Mouse (Mus musculus): ENCODE measurements around the gene Gipr. TPM values are rescaled to one million over a fixed set of nuclear protein-coding genes. Genes with fewer than 3 reads are reported as not detected.
"Not testable (repeated sequence)": the region's sequence is repeated elsewhere in the genome, so short reads cannot be mapped to it uniquely, and the experiment has no call there.

Gene Gipr
- total RNA-seq, 2 experiments from 2014 or later = 0.14 TPM; not detected in 1

DNA sequence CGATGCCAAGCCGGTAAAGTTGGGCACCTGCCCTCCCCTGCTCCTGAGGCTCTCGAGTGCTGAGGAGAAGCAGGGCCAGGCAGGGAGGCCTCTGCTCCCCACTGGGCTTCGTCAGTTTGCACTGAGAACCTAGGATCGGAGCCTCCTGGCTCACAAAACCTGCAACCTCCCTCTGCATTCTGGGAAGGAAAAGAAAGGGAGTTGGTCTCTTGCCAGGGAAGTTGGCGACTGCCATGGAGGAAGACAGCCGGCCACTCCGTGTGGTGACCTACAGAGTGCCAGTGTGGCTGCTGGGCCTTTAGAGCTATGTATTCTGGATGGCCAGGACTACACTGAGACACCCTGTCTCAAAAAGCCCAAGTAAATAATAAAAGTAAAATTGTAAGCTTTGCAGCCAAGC lies 11.1 kb downstream of the Gipr start:
- intact Hi-C loops (cut with DNase I) = loop anchor here (5.0 kb wide), 1 partner anchor 143 kb away; no protein-coding TSS in a partner anchor

DNA sequence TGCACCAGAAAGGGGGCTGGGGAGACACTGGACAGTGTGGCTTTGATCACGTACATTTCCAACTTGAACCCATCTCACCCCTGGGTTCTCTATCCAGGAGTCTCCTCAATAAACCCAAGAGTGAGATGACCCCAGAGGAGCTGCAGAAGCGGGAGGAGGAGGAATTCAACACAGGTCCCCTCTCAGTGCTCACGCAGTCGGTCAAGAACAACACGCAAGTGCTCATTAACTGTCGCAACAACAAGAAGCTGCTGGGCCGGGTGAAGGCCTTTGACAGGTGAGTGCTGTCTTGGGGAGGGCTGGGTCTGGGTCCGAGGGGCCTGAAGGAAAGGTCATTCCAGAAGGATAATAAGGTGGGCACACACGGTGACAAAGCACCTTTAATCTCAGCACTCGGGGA lies 14.8 kb downstream of the Gipr start:
- intact Hi-C loops (cut with DNase I); DNase-seq: not testable (repeated sequence)

More for the DNA sequence above, 11.1 kb downstream of the Gipr start:
- DNase-seq = no peak

DNA sequence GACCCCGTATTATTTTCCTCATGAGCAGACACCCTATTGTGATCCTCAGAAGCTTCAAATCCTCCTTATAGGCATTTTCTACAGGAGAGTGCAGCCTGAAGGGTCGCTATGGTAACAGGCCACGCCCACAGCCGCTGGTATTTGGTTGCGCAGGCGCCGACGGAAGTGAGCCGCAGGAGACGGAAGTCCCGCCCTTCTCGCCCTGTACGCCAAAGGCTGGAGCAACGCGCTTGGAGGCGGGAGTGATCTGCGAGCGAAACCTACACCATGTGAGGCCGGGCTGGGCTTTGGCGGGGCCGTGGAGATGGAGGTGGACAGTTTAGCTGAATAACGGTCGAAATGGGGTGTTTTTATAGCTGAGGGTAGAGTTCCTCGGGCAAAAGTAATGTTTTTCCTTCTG lies 16.3 kb downstream of the Gipr start, which contains the start of gene Snrpd2:
Gene Snrpd2 (plus strand): TSS at position 97 of the 400 bp plus-strand sequence.
- peak; percentile 97 to 99 for DNase-seq
- intact Hi-C loops (cut with DNase I) = no loop called here

DNA sequence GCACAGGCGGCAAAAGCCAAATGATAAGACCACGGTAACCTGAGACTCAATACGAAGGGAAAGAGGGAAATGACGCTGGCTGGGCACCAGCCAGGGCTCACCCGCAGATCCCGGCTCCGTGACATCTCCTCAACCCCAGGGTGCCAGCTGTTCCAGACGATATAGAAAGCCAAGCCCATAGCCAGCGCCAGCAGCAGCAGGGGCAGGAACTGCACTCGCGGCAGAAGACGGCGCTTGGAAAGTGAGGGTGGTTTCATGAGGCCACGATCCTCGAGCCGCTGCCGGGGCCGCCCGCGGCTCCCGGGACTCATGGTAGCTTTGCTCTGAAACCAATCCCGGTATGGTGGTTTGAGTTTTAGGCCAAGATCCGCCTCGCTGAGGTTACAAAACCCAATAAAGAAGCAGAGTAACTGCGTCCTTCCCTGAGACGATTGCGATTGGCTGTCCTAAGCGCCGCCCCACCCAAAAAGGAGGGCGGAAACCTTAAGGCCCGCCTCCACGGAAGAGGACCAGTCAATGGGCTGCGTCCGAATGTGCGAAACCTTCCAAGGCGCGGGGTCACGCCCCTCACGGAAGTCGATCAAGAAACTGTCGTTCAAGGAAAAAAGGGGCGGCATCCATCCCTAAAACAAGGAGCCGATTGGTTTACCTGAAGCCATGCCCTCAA lies 16.9 kb downstream of the Gipr start, which contains the start of gene Qpctl:
Gene Qpctl (minus strand): TSS at position 417 of the 667 bp plus-strand sequence.
- intact Hi-C loops (cut with DNase I) = loop anchor here (1.0 kb wide), 1 partner anchor 15 kb away; no protein-coding TSS in a partner anchor
- peak; percentile 94 to 96 for DNase-seq

DNA sequence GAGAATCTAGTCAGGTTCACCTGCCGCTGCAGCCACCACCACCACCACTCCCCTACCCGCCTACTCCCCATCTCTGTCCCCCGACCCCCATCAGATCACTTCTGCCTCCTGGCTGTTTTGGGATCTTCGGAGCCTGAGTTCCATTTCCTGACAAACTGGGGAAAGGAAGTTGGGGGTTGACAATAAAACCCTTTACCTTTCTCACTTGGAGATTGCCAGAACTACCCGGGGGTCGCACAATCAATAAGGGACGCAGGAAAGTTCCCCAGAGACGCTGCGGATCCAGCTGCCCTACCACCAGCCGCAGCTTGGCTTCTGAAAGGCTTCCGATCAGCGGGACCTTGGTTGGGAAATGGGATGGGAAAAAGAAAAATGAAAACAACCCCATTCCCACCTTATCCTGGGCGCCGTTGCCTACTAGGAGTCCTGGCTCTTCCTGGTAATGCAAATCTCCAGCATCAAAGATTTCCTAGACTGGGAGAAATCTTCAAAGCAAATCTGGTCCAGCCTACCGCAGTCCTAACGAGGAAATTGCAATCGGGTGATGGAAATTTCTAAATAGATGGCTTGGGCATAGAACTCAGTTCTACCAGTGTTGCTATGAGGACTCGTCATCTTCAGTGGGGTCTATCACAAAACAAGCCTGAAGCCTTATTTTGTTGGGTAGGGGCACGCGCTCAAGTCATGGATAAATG lies 17.6 kb downstream of the Gipr start:
- DNase-seq = no peak
- intact Hi-C loops (cut with DNase I) = loop anchor here (1.0 kb wide), 1 partner anchor 14 kb away; no protein-coding TSS in a partner anchor

DNA sequence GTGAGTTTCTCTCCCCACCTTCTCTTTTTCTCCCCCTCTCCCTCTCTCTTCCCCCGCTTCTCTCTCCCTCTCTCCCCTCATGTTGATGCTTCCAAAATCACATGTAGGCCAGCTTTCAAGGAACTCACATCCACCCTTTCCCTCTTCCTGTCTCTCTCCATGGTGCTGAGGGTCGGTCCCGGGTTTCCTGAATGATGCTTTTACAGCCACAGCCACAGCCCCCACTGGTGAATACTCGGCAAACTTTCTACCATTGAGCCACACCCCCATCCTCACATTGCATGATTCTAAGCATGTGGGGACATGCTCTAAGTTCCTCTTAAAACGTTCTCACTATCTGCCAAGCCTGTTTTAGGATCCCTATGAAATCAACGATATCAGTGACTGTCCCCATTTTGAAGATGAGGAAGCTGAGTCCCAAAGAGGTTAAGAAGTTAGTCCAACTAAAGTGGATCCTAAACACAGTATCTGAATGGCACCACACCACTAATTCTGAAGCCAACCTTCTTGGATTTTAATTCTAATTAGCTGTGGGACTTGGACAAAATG lies 18.4 kb downstream of the Gipr start:
- intact Hi-C loops (cut with DNase I) = loop anchor here (1.0 kb wide), 1 partner anchor 13 kb away; no protein-coding TSS in a partner anchor
- DNase-seq = no peak

DNA sequence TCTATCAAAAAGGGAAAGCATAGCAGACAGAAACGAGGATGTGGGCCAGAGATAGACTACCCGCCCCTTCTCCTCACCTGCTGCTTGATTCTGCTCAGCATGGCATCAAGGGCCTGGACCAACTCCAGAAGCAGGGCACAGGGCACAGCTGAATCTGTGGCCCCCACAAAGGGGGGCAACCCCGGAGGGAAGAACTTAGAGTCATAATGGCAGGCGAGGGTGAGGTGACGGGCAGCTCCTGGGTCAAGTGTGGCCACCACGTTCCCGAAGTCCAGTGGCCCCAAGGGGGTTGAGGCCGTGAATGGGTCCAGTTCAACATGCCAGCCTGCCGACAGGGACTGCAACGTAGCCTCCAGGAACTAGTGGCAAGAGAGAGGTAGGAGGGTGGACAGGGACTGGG lies 19.1 kb downstream of the Gipr start:
- no peak for DNase-seq
- intact Hi-C loops (cut with DNase I) = no loop called here

DNA sequence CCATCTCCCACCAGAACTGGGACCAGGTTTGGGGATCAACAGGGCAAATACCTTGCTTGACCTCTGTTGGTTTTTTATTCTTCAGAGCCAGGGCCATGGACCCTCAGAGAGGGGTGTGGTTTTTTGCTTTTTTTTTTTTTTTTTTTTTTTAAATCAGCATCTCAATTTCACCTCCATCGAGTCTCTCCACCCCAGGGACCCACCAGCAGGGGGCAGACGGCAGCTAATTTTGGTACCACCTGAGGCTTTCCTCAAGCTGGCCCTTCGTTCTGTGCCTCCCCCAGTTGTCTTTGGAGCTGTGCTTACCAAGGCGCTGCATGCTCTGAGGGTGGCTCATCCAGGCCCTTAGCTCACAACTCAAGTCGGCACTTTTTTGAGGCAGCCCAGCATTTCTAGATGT lies 28.5 kb downstream of the Gipr start:
- intact Hi-C loops (cut with DNase I) = no loop called here

DNA sequence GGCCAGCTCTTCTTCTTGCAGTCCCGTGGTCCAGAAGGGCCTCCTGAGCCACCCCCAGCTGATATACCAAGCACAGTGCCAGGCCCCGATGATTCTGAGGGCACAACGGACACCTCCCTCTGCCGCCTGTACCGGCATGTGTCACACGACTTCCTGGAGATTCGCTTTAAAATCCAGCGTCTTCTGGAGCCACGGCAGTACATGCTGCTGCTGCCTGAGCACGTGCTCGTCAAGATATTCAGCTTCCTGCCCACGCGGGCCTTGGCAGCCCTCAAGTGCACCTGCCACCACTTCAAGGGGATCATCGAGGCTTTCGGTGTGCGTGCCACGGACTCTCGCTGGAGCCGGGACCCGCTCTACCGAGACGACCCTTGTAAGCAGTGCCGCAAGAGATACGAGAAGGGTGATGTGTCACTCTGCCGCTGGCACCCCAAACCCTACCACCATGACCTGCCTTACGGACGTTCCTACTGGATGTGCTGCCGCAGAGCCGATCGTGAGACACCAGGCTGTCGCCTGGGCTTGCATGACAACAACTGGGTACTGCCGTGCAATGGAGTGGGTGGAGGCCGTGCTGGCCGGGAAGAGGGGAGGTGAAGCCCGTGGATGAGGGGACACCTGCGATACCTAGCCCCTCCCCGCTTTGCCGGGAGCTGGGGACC lies 29.1 kb downstream of the Gipr start:
- intact Hi-C loops (cut with DNase I) = no loop called here
- no peak for DNase-seq

More for the DNA sequence above, 28.5 kb downstream of the Gipr start:
- peak in 1 of 2 experiments; percentile 53 for DNase-seq

DNA sequence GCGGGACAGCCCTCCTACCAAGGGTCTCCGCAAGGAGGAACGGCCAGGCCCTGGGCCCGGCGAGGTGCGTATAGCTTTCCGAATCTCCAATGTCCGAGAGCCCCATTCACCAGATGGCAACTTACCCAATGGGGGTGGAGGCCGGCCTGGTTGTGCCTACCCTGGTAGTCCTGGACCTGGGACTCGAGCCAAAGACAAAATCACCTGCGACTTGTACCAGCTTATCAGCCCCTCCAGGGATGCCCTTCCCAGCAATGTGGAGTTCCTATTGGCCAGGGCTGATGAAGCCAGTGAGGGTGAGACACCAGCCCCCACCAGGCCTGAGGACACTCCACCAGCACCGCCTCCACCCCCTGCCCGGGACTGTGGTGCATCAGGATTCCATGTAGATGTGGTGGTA lies 29.8 kb downstream of the Gipr start:
- no peak for DNase-seq
- intact Hi-C loops (cut with DNase I) = no loop called here

DNA sequence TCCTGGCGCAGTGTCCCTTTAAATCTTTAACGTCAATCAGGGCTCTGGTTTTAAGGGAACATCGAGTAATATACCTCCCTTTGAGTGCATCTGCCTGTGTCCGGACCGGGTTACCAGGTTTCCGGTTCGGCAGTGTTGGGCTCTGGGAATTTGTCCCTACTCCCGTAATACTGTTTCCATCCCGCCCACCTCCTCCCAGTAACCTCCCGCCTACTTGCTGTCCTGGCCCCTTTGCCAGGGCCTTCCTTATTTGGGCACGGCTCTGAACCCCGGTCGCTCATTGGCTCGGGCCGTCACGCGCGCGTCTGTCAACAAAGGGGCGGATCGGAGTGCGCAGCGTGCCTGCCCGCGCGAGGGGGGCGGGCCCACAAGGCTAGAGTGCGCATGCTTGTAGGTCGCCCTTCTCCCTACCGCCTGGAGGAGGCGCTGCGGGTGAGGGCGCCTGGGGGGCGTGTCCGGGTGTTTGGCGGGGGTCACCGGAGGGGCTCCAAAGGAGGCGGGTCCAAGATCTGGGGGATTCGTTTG lies 34.5 kb downstream of the Gipr start:
- DNase-seq = peak; percentile 92 to 93
- intact Hi-C loops (cut with DNase I) = no loop called here

DNA sequence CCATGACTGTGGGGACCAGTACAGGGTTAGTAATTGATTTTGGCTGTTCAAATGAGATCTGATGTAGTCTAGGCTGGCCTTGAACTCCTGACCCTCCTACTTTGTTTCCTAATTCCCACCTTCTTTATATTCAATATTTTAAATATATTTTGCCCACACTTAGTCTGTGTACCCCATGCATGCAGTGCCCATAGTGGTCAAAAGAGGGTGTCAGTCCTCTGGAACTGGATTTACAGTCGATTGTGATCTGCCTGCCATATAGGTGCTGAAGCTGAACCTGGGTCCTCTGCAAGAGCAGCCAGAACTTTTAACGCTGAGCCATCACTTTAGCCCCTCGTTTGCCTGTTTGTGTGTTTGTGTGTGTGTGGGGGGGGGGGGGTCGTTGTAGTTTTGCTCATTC lies 35.3 kb downstream of the Gipr start:
- intact Hi-C loops (cut with DNase I) = no loop called here

DNA sequence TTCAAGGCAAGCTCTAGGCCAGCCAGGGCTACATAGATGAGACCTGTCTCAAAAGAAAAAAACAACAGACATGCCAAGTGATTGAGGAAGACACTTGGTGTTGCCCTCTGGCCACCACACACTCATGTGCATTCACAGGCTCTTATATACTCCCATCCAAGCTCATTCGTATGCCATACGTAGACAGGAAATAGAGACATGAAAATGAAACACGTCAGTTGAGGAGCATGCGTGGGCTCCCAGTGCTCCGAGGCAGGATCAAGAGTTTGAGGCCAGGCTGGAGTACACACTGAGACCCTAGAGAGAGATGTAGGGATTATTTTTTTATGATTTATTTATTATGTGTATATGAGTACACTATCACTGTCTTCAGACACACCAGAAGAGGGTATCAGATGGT lies 36.5 kb downstream of the Gipr start:
- intact Hi-C loops (cut with DNase I) = no loop called here
- DNase-seq = no peak

More for the DNA sequence above, 35.3 kb downstream of the Gipr start:
- no peak for DNase-seq

DNA sequence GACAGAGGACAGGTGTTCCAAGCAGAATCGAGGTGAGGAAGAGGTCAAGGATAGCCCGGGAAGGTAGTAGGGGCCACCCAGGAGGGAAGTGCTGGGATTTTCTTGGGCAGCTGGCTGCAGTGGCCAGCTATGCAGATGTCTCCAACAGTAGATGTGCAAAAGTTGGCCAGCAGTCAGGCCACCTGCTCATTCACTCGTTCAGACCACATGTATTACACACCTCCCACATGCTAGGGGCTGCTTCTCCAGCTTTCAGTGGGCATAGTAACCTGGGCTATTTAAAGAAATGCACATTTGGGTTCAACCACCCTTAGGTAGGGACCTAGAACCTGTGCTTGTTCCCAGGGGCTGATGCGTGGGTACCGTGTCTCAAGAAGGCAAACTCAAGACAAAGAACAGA lies 38.2 kb downstream of the Gipr start:
- intact Hi-C loops (cut with DNase I) = no loop called here

DNA sequence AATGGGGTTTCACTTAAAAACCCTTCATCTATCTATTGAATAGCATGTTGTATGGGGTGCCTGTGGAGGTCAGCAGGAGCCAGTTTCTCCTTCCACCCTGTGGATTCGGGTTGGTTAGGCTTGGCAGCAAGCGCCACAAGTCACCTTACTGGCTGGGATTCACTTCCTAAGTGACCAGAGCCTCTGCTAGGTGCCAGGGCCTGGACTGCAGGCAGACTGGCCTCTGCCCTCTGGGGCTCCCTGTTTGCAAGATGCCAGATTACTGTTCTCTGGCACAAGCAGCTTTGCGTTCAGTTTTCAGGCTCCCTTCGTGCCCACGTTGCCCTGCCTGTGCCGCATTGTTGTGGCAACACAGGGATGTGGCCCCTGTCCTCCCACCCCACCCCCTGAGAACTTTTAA lies 41.2 kb downstream of the Gipr start:
- intact Hi-C loops (cut with DNase I) = no loop called here
- DNase-seq = no peak

More for the DNA sequence above, 38.2 kb downstream of the Gipr start:
- DNase-seq = no peak

DNA sequence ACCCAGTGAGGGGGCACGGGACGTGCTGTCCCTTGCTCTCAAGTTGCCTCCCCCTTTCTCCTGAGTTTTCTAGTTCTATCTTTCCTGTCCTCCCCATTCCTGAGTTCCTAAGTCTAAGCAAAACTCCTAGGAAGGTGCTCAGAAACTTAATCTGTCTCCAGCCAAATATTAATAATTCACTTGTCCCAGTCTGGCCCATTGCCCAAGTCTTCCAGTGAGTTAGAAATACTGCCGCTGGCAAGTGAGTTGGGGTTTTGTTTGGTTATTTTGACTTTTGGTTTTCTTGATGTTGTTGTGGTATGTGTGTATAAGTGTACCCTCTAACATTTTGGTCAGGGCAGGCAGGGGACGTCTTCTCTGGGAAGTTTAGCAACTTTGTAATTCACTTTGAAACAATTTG lies 44.2 kb downstream of the Gipr start:
- intact Hi-C loops (cut with DNase I) = no loop called here
- DNase-seq = no peak

DNA sequence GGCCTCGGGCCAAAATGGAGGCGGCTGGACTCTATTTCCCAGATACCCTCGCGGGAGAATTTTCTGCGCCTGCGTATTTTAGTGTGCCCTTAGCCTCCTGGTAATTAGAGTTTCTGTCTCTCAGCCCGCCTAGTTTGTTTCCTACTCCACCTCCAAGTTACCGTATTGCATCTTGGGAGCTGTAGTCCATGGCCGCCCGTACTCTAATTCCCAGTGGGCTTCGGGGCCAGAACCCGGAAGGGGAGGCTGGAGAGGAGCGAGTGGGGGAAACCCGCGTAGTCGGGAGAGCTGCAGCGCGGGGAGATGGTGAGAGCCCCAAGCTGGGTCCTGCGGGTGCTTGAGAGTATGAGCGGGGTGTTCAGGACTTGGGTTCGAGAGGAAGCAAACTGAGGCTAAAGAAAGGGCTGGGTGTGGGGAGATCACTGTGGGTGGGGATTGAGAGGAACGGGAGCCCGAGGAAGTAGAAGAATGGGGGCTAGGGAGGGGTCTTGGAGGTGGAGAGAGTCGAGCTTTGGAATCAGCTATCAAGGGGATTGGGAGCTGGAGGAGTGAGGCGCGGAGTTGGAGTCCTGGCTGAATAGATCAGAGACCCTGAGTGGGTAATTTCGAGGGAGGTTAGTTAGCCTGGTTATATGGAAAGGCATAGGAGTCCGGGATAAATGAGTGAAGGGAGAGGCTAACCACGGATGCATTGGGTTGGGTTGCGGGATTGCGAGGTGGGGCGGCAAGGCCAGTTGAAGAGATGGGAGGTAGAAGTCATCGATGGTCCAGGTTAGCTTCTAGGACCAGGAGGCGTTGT lies 46.1 kb downstream of the Gipr start, which contains the start of gene Fbxo46:
Gene Fbxo46 (plus strand): TSS at position 229 of the 799 bp plus-strand sequence.
- peak; percentile 85 to 87 for DNase-seq
- intact Hi-C loops (cut with DNase I) = loop anchor here (2.0 kb wide), 1 partner anchor 95 kb away; the partner anchor contains the start of gene Sympk

DNA sequence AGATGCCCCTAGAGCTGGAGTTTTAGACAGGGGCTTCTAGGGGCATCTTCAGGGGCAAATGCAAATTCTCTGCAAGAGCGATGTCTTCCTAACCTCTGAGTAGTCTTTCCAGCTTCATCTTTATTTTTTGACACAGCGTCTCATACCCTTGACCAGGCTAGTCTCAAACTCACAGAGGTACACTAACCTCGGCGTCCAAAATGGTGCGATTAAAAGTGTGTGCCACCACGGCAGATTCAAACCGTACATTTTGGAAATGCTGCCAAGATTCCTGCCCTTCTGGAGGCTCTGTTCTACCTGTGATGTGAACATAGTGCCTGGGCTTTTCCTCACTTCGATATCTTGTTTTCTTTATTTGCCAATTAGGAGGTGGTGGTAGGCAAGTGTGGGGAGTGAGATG lies 46.8 kb downstream of the Gipr start:
- intact Hi-C loops (cut with DNase I) = loop anchor here (2.0 kb wide), 1 partner anchor 94 kb away; the partner anchor contains the start of gene Sympk
- DNase-seq = no peak

DNA sequence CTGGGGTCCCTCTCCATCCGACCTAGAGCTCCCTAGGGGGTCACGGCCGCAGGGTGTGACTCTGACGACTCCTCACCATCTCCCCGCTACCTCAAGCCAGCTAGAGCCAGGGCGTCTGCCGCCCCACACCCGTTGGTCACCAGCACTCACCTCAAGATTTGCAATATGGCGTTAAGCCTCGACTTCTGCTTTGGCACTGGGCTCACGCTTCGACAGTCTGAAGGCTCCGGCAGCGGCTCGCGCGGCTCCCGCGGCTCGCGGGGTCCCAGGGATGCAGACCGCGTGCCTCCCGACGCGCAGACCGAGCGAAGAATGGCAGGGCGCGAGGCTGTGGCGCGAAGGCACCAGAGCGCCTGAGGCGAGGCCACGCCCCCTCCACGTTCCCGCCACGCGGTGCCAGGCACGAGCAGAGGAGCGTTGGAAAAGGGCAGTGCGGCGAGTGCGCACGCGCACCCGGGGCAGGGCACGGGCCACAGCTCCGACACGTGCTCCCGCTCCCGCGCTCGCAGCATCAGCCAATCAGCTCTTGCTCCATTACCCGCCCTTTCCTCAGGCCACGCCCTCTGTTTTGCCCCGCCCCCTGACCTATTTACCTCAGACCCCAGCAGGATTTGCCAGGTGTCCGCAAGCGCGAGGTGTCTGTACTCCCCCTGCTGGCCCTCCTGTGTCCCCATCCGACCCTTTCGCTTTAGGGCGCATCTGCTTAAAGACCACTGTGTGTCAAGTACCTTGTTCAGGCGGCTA lies 47.7 kb downstream of the Gipr start, which contains the start of gene Gm4969:
Gene Gm4969 (minus strand): TSS at position 341 of the 744 bp plus-strand sequence.
- peak; percentile 33 to 37 for DNase-seq
- intact Hi-C loops (cut with DNase I) = loop anchor here (2.0 kb wide), 1 partner anchor 93 kb away; the partner anchor contains the start of gene Sympk

All from heart, postnatal 36 days (tissue).